Mouse (Mus musculus): Measurements from ENCODE around the gene Alk. TPM values are rescaled to one million over a fixed set of nuclear protein-coding genes. Genes with fewer than 3 reads are reported as not detected.

The Alk gene
- polyA plus RNA-seq, 1 experiment from 2014 or later = 0.07 TPM

DNA sequence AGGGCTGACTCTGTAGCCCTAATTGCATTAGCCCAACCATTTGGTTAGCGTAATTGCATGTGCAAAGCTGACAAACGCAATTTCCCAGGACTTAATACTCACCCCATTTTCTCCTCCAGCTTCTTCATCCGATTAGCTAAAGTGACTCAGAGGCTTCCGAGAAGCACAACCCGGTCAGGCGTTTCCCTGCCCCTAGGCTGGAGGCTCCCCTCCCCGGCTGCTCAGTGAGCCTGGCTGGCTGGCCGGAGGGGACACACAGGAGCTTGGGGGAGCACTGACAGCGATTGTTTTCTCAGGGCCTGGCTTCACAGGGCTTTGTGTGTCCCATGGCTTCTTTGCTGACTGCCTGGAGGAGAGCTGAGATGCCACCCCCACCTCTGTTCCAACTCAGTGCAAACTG, 657.0 kb downstream of the Alk start:
- ATAC-seq (no peak), DNase-seq (no peak)
- no peaks in the 10 kb centered on the region for H3K9me3 ChIP-seq (ENCODE audit: low read length)
- no peak overlapping the region for H3K4me3 ChIP-seq (ENCODE audit: low read depth, low read length)
- no peak overlapping the region for H3K27ac ChIP-seq (ENCODE audit: low read depth)
- H3K9ac ChIP-seq (replicated peaks) = no peak overlapping the region
- H3K36me3 ChIP-seq (replicated peaks; ENCODE audit: insufficient read depth, low read length) = no peaks in the 10 kb centered on the region
- WGBS (ENCODE audit: insufficient replicate concordance) = 39% methylated on average over 9 of the region's 9 CpGs
- H3K4me1 ChIP-seq (ENCODE audit: insufficient read depth) = no peaks in the 10 kb centered on the region; the same call in 1 of the 2 replicates
- TF ChIP-seq CTCF (IDR thresholded peaks at IDR 0.05; ENCODE audit: low read depth) = no peak
- no peak overlapping the region for H3K4me2 ChIP-seq (ENCODE audit: low read depth, low read length)
- no peaks in the 10 kb centered on the region for H3K27me3 ChIP-seq (ENCODE audit: insufficient read depth, low read length)

DNA sequence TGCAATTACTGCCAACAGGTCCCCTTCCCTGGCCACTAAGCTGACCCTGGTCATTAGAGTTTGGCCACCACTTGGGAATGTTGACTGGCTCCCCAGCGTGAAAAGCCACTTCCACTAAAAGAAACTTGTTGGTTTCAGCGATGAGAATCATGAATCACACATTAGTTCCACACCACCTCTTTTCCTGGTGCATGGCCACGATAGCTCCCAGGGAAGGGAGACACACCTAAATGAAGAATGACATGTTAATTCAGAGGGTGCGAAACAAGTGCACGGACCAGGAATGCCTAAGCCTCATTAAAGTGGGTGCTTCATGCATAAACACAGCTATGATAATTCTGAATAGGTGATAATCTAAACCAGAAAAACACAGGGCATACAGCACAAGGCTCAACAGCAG, 660.4 kb downstream of the Alk start:
- Histone ChIP-seq H3K27me3 (ENCODE audit: insufficient read depth, low read length) (no peaks in the 10 kb centered on the region), H3K4me2 (ENCODE audit: low read depth, low read length) (no peak overlapping the region), H3K4me1 (ENCODE audit: insufficient read depth) (no peaks in the 10 kb centered on the region; the same call in 1 of the 2 replicates), H3K36me3 (replicated peaks; ENCODE audit: insufficient read depth, low read length) (no peaks in the 10 kb centered on the region), H3K27ac (ENCODE audit: low read depth) (no peak overlapping the region), H3K9ac (replicated peaks) (no peak overlapping the region), H3K9me3 (ENCODE audit: low read length) (no peaks in the 10 kb centered on the region), H3K4me3 (ENCODE audit: low read depth, low read length) (no peak overlapping the region)
- 80% methylated on average over 5 of the region's 5 CpGs for WGBS (ENCODE audit: insufficient replicate concordance)
- DNase-seq (no peak), ATAC-seq (no peak)
- no peak for TF ChIP-seq EP300 (IDR thresholded peaks at IDR 0.05; ENCODE audit: low read depth)
- TF ChIP-seq CTCF (IDR thresholded peaks at IDR 0.05; ENCODE audit: low read depth) = no peak

DNA sequence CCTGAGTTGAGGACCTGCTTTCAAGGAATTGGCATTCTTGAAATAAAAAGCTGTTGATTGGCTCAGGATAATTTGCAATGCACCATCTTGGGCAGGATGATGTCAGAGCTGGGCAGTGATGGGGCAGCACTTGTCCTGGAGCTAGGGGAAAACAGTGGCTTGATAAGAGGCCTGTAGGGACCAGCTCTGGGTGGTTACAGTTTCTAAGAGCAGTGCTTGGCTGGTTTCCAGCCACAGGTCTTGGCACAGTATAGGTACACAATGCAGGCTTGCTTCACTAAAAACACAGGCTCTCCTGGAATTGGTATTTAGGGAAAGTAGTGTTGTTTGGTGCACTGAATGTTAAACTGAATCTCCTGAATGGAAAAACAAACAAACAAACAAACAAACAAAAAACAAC, 662.4 kb downstream of the Alk start:
- Histone ChIP-seq H3K27me3 (ENCODE audit: insufficient read depth, low read length) (no peaks in the 10 kb centered on the region), H3K4me2 (ENCODE audit: low read depth, low read length) (no peak overlapping the region), H3K4me3 (ENCODE audit: low read depth, low read length) (no peak overlapping the region), H3K36me3 (replicated peaks; ENCODE audit: insufficient read depth, low read length) (no peaks in the 10 kb centered on the region), H3K4me1 (ENCODE audit: insufficient read depth) (no peaks in the 10 kb centered on the region), H3K27ac (ENCODE audit: low read depth) (no peak overlapping the region), H3K9ac (replicated peaks) (no peak overlapping the region), H3K9me3 (ENCODE audit: low read length) (no peaks in the 10 kb centered on the region)
- TF ChIP-seq CTCF (IDR thresholded peaks at IDR 0.05; ENCODE audit: low read depth) (no peak), EP300 (IDR thresholded peaks at IDR 0.05; ENCODE audit: low read depth) (no peak)
- DNase-seq (no peak), ATAC-seq (no peak)

DNA sequence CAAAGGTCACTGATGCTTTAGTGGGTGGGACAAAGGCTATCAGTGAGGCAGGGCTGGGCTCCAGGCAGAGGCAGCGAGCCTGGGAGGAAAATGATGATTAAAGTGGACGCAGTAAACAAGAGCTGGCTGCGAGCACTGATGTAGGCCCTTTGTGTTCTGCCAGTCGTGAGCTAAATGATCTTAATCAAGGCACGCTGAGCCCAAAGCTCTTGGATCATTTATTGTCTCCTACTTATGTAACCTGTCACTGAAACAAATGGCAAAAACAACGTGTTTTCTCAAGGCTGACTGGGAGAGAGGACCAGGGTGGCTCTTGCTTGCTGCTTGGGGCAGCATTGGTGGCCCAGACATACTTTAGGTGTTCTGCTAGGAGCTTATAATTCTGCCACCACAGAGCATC, 663.0 kb downstream of the Alk start:
- Histone ChIP-seq H3K4me1 (ENCODE audit: insufficient read depth) (no peaks in the 10 kb centered on the region), H3K27ac (ENCODE audit: low read depth) (no peak overlapping the region), H3K4me3 (ENCODE audit: low read depth, low read length) (no peak overlapping the region), H3K36me3 (replicated peaks; ENCODE audit: insufficient read depth, low read length) (no peaks in the 10 kb centered on the region), H3K9ac (replicated peaks) (no peak overlapping the region), H3K27me3 (ENCODE audit: insufficient read depth, low read length) (no peaks in the 10 kb centered on the region), H3K9me3 (ENCODE audit: low read length) (no peaks in the 10 kb centered on the region), H3K4me2 (ENCODE audit: low read depth, low read length) (no peak overlapping the region)
- WGBS (ENCODE audit: insufficient replicate concordance) = 50% methylated on average over 6 of the region's 6 CpGs
- no peak for ATAC-seq
- no peak for DNase-seq
- no peak for TF ChIP-seq EP300 (IDR thresholded peaks at IDR 0.05; ENCODE audit: low read depth)
- TF ChIP-seq CTCF (IDR thresholded peaks at IDR 0.05; ENCODE audit: low read depth) = no peak

DNA sequence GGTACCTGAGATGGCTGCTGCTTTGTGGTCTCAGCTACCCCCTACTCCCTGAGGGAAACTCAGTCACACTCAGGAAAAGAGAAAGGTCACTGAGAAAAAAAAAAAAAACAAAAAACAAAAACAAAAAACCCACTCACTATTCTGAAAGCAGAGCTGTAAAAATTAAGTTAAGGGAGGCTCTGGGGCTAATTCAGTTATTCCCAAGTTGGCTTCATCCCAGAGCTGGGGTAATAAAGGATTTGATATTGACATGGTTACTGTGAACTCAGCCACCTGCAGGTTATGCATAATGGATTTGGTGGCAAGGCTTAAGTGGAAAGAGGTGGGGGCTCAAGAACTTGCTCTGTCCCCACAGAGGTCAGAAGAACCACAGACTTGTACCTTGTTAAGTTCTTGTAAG, 667.7 kb downstream of the Alk start:
- Histone ChIP-seq H3K27me3 (ENCODE audit: insufficient read depth, low read length) (no peaks in the 10 kb centered on the region), H3K9ac (replicated peaks) (no peak overlapping the region), H3K27ac (ENCODE audit: low read depth) (no peak overlapping the region), H3K9me3 (ENCODE audit: low read length) (no peaks in the 10 kb centered on the region), H3K4me2 (ENCODE audit: low read depth, low read length) (no peak overlapping the region), H3K4me1 (ENCODE audit: insufficient read depth) (no peaks in the 10 kb centered on the region), H3K4me3 (ENCODE audit: low read depth, low read length) (no peak overlapping the region), H3K36me3 (replicated peaks; ENCODE audit: insufficient read depth, low read length) (no peaks in the 10 kb centered on the region)
- ATAC-seq (no peak), DNase-seq (no peak)
- no peak for TF ChIP-seq CTCF (IDR thresholded peaks at IDR 0.05; ENCODE audit: low read depth)
- TF ChIP-seq EP300 (IDR thresholded peaks at IDR 0.05; ENCODE audit: low read depth) = no peak

DNA sequence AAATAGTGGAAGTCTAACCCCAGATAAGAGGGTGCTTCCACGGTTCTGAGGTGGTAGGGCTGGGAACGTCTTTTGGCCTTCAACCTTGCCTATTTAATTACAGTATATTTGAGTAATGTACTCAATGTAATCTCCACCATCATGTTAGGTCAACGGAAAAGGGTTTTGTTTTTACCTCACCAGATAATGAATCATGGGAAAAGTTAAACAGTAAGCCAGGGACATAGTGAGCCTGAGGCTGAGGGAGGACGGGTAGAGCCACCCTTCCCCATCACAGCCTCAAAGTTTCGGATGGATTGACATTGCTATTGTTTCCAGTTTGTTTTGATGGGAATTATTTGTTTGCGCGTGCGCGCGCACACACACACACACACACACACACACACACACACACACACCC, 668.6 kb downstream of the Alk start:
- Histone ChIP-seq H3K9ac (replicated peaks) (no peak overlapping the region), H3K36me3 (replicated peaks; ENCODE audit: insufficient read depth, low read length) (no peaks in the 10 kb centered on the region), H3K9me3 (ENCODE audit: low read length) (no peaks in the 10 kb centered on the region), H3K4me1 (ENCODE audit: insufficient read depth) (no peaks in the 10 kb centered on the region), H3K27ac (ENCODE audit: low read depth) (no peak overlapping the region), H3K27me3 (ENCODE audit: insufficient read depth, low read length) (no peaks in the 10 kb centered on the region), H3K4me2 (ENCODE audit: low read depth, low read length) (no peak overlapping the region), H3K4me3 (ENCODE audit: low read depth, low read length) (no peak overlapping the region)
- WGBS (ENCODE audit: insufficient replicate concordance) = 75% methylated on average over 10 of the region's 10 CpGs
- no peak for ATAC-seq
- TF ChIP-seq CTCF (IDR thresholded peaks at IDR 0.05; ENCODE audit: low read depth) (no peak), EP300 (IDR thresholded peaks at IDR 0.05; ENCODE audit: low read depth) (no peak)
- DNase-seq = no peak

DNA sequence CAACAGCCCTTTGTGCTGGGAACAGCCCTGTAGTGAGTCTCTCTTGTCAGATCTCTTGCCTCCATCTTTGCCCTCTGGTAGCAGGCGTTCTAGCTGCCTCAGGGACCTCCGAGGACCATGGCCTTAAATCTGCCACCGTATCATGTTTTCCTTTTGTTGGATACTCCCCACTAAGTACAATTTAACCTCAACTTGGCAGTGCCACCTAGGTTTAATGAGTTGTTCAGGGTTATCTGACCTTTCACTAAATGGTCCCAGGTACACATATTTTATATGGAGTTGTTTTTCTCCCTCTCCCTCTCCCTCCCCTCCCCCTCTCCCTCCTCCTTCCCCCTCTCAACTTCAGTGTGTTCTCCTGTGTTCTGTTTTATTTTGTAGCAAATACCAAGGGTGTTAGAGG, 669.1 kb downstream of the Alk start:
- no peaks in the 10 kb centered on the region for H3K36me3 ChIP-seq (replicated peaks; ENCODE audit: insufficient read depth, low read length)
- no peak overlapping the region for H3K4me2 ChIP-seq (ENCODE audit: low read depth, low read length)
- no peaks in the 10 kb centered on the region for H3K4me1 ChIP-seq (ENCODE audit: insufficient read depth)
- H3K4me3 ChIP-seq (ENCODE audit: low read depth, low read length) = no peak overlapping the region
- no peak overlapping the region for H3K27ac ChIP-seq (ENCODE audit: low read depth)
- WGBS (ENCODE audit: insufficient replicate concordance) = 75% methylated on average over 3 of the region's 3 CpGs
- no peak for TF ChIP-seq CTCF (IDR thresholded peaks at IDR 0.05; ENCODE audit: low read depth)
- TF ChIP-seq EP300 (IDR thresholded peaks at IDR 0.05; ENCODE audit: low read depth) = no peak
- no peaks in the 10 kb centered on the region for H3K27me3 ChIP-seq (ENCODE audit: insufficient read depth, low read length)
- no peak overlapping the region for H3K9ac ChIP-seq (replicated peaks)
- ATAC-seq = no peak
- DNase-seq = no peak
- H3K9me3 ChIP-seq (ENCODE audit: low read length) = no peaks in the 10 kb centered on the region

Data from liver, postnatal 0 days (tissue).